Mouse (Mus musculus) right cerebral cortex, postnatal 14 days (tissue): ENCODE data around the gene Rasgef1a.

Source experiments
- DNase-seq: peaks from one replicate; pipeline ENCODE4 v3.0.0; 2022

Gene Rasgef1a

GRCm38 (mm10) chr6:118076256-118076655, 65.0 kb downstream of the Rasgef1a start:
- DNase-seq, result no peak

GRCm38 (mm10) chr6:118076748-118077147, 65.5 kb downstream of the Rasgef1a start:
- DNase-seq, result no peak

GRCm38 (mm10) chr6:118077421-118077820, 66.2 kb downstream of the Rasgef1a start:
- no peak for DNase-seq

- no peak for DNase-seq
These were observed 67.5 kb downstream of the Rasgef1a start for GRCm38 (mm10) chr6:118078751-118079150.

GRCm38 (mm10) chr6:118079292-118079691, 68.1 kb downstream of the Rasgef1a start:
- DNase-seq, result no peak

- no peak for DNase-seq
These were observed 68.7 kb downstream of the Rasgef1a start for GRCm38 (mm10) chr6:118079762-118080465.

- DNase-seq, result no peak
These were observed 69.5 kb downstream of the Rasgef1a start for GRCm38 (mm10) chr6:118080711-118081110.

GRCm38 (mm10) chr6:118082384-118082783, 71.1 kb downstream of the Rasgef1a start:
- no peak for DNase-seq

- no peak for DNase-seq
These were observed 72.4 kb downstream of the Rasgef1a start for GRCm38 (mm10) chr6:118083608-118084007.

GRCm38 (mm10) chr6:118084596-118084995, 73.4 kb downstream of the Rasgef1a start:
- DNase-seq, result no peak

- DNase-seq, result no peak
These were observed 76.7 kb downstream of the Rasgef1a start for GRCm38 (mm10) chr6:118087955-118088354.

GRCm38 (mm10) chr6:118088750-118089440, 77.7 kb downstream of the Rasgef1a start:
- DNase-seq, result no peak

- DNase-seq, result no peak
These were observed 79.6 kb downstream of the Rasgef1a start for GRCm38 (mm10) chr6:118090827-118091226.

- DNase-seq, result no peak
These were observed 86.6 kb downstream of the Rasgef1a start for GRCm38 (mm10) chr6:118097765-118098365.

GRCm38 (mm10) chr6:118099311-118099802, 88.1 kb downstream of the Rasgef1a start:
- no peak for DNase-seq

GRCm38 (mm10) chr6:118111810-118112209, 100.6 kb downstream of the Rasgef1a start:
- DNase-seq, result no peak

GRCm38 (mm10) chr6:118122767-118123166, 111.5 kb downstream of the Rasgef1a start:
- DNase-seq, result no peak

- DNase-seq, result no peak
These were observed 115.3 kb downstream of the Rasgef1a start for GRCm38 (mm10) chr6:118126577-118126976.

GRCm38 (mm10) chr6:118127198-118127597, 116.0 kb downstream of the Rasgef1a start:
- DNase-seq, result no peak

GRCm38 (mm10) chr6:118127827-118128487, 116.7 kb downstream of the Rasgef1a start:
- no peak for DNase-seq

- DNase-seq, result no peak
These were observed 118.8 kb downstream of the Rasgef1a start for GRCm38 (mm10) chr6:118130022-118130421.

- DNase-seq, result no peak
These were observed 123.2 kb downstream of the Rasgef1a start for GRCm38 (mm10) chr6:118134461-118134860.

GRCm38 (mm10) chr6:118137148-118137547, 125.9 kb downstream of the Rasgef1a start:
- no peak for DNase-seq
